Mouse (Mus musculus) lung, postnatal 25 days (tissue): ENCODE measurements around the gene Ddr2.

Source experiments
- DNase-seq: peaks from one replicate; pipeline ENCODE4 v3.0.0; 2022; ENCODE audit warnings: low spot score

The Ddr2 gene

GRCm38 (mm10) chr1:169948280-169948679 lies 162.3 kb downstream of the Ddr2 start:
- no peak for DNase-seq

- DNase-seq, result no peak
Measured at GRCm38 (mm10) chr1:169947654-169948053, 162.9 kb downstream of the Ddr2 start.

GRCm38 (mm10) chr1:169946004-169946403 lies 164.6 kb downstream of the Ddr2 start:
- DNase-seq, result no peak

- DNase-seq, result peak; percentile 41
Measured at GRCm38 (mm10) chr1:169939345-169939744, 171.2 kb downstream of the Ddr2 start.

- peak; percentile 24 for DNase-seq
Measured at GRCm38 (mm10) chr1:169934005-169934725, 176.4 kb downstream of the Ddr2 start.

GRCm38 (mm10) chr1:169932122-169932746 lies 178.3 kb downstream of the Ddr2 start:
- no peak for DNase-seq

- no peak for DNase-seq
Measured at GRCm38 (mm10) chr1:169931698-169932097, 178.9 kb downstream of the Ddr2 start.

GRCm38 (mm10) chr1:169928454-169928971 lies 182.0 kb downstream of the Ddr2 start, which contains the start of gene Ccdc190:
TSS of gene Ccdc190 (plus strand) at chr1:169928648.
- no peak for DNase-seq

- DNase-seq, result no peak
Measured at GRCm38 (mm10) chr1:169927753-169928369, 182.7 kb downstream of the Ddr2 start.

GRCm38 (mm10) chr1:169924567-169924966 lies 186.0 kb downstream of the Ddr2 start:
- no peak for DNase-seq
